Mouse (Mus musculus) intestine, postnatal 0 days (tissue): Measurements from ENCODE around the gene Nrm. TPM values are rescaled to one million over a fixed set of nuclear protein-coding genes. Genes with fewer than 3 reads are reported as not detected.
"Not testable (repeated sequence)": the region's sequence is repeated elsewhere in the genome, so short reads cannot be mapped to it uniquely, and the experiment has no call there.

Experiments
- ATAC-seq: fragments of 200-750 bp; cut with Nextera tagmentation; 2 replicates; pipeline ENCODE4 v1.8.0; 2017; ENCODE audit warnings: mild to moderate bottlenecking, moderate TSS enrichment, moderate library complexity
- H3K27ac ChIP-seq: fragments of 300-500 bp; sonication (generic); 2 replicates; pipeline ENCODE4 v1.5.1; 2014; ENCODE audit warnings: mild to moderate bottlenecking, low read depth, low read length, moderate library complexity
- H3K27me3 ChIP-seq: fragments of 300-500 bp; sonication (generic); replicated peaks from 2 replicates; pipeline ENCODE4 v1.6.1; 2014; ENCODE audit warnings: low read length, mixed read lengths; ENCODE audit not compliant: control insufficient read depth, insufficient read depth
- H3K36me3 ChIP-seq: fragments of 300-500 bp; sonication (generic); 2 replicates; pipeline ENCODE4 v1.6.1; 2014; ENCODE audit warnings: mild to moderate bottlenecking, moderate library complexity; ENCODE audit not compliant: control insufficient read depth, insufficient read depth
- H3K4me1 ChIP-seq: fragments of 300-500 bp; sonication (generic); replicated peaks from 2 replicates; pipeline ENCODE4 v1.6.1; 2014; ENCODE audit warnings: antibody characterized with exemption, low read length, mixed read lengths; ENCODE audit not compliant: control insufficient read depth, insufficient read depth
- H3K4me2 ChIP-seq: fragments of 300-500 bp; sonication (generic); replicated peaks from 2 replicates; pipeline ENCODE4 v1.6.1; 2014; ENCODE audit warnings: low read depth, mild to moderate bottlenecking, moderate library complexity
- H3K4me3 ChIP-seq: fragments of 300-500 bp; sonication (generic); 2 replicates; pipeline ENCODE4 v1.5.1; 2014; ENCODE audit warnings: low read depth, low read length
- H3K9ac ChIP-seq: fragments of 300-500 bp; sonication (generic); 2 replicates; pipeline ENCODE4 v1.6.1; 2014; ENCODE audit warnings: mild to moderate bottlenecking, low read depth, low read length
- H3K9me3 ChIP-seq: fragments of 300-500 bp; sonication (generic); 2 replicates; pipeline ENCODE4 v1.6.1; 2016; ENCODE audit warnings: mixed run types; ENCODE audit not compliant: control insufficient read depth
- CTCF ChIP-seq: sonication (generic); IDR thresholded peaks from 2 replicates; pipeline ENCODE4 v1.5.1; 2016; ENCODE audit warnings: low read depth, mild to moderate bottlenecking, control low read depth, antibody characterized with exemption, moderate library complexity
- WGBS: fragments of 180-500 bp; shearing (Covaris S2); extraction: QIAGEN DNeasy Blood & Tissue Kit; methylation state at CpG from one replicate; pipeline ENCODE4 v1.1.7; 2014; 5-methylcytosine and 5-hydroxymethylcytosine counted together
- polyA plus RNA-seq: library from polyadenylated mRNA; unstranded; fragments of >200 nt; fragmentation: Nextera tagmentation; extraction: Ambion mirVana; gene quantifications from 2 replicates; pipeline ENCODE4 v1.2.1, GENCODE M21; 2015

Gene Nrm
- polyA plus RNA-seq, 1 experiment from 2014 or later: 19.8 TPM

- ATAC-seq: no peak
Measured at GRCm38 (mm10) chr17:35836991-35837422, 24.1 kb upstream of the Nrm start.

DNA sequence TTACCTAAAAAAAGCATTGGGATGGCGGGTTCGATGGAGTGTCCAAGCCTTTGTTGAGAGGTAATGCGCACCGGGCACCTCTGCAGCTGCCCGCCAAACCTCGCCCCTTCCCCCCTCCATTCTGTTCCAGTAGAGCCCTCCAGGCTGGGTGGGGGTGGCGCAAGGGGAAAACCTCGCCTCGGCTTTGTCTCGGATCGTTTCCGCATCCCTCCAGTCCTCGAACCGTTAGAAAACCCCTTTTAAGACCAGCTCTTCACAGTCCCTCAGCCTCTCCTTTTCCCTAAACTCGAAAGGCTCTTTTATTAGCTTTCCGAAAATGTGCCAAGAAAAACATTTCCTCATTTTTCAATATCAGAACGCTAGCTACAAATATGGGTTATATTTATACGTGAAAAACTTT is 23.6 kb upstream of the Nrm start:
- H3K27me3 ChIP-seq: no peaks in the 10 kb centered on the region
- H3K4me2 ChIP-seq: peak overlapping the region; percentile 80
- H3K4me1 ChIP-seq: no peaks in the 10 kb centered on the region
- H3K36me3 ChIP-seq: peaks cover 30% of the 10 kb centered on the region
- ATAC-seq: no peak
- H3K27ac ChIP-seq: peak overlapping the region; percentile 76
- H3K4me3 ChIP-seq: peak overlapping the region; percentile 67
- WGBS: under 1% methylated on average over 18 of the region's 18 CpGs
- no peaks in the 10 kb centered on the region for H3K9me3 ChIP-seq
- no peak for TF ChIP-seq CTCF
- peak overlapping the region; percentile 68 for H3K9ac ChIP-seq

More at GRCm38 (mm10) chr17:35836991-35837422, 24.1 kb upstream of the Nrm start:
- H3K4me1 ChIP-seq: no peaks in the 10 kb centered on the region
- whole genome bisulfite sequencing: 0% methylated on average over 24 of the region's 25 CpGs
- no peaks in the 10 kb centered on the region for H3K27me3 ChIP-seq
- no peak for TF ChIP-seq CTCF
- no peaks in the 10 kb centered on the region for H3K9me3 ChIP-seq
- peak overlapping the region; percentile 80 for H3K4me2 ChIP-seq
- peak overlapping the region; percentile 68 for H3K9ac ChIP-seq
- H3K4me3 ChIP-seq: peak overlapping the region; percentile 67
- H3K36me3 ChIP-seq: peaks cover 35% of the 10 kb centered on the region
- peak overlapping the region; percentile 76 for H3K27ac ChIP-seq

- Histone ChIP-seq H3K27ac (peak within 1 kb of the TSS; percentile 76), H3K4me3 (peak within 1 kb of the TSS; percentile 67), H3K27me3 (no peaks in the 10 kb centered on the region), H3K4me1 (no peaks in the 10 kb centered on the region), H3K36me3 (peaks cover 24% of the 10 kb centered on the region), H3K4me2 (peak within 1 kb of the TSS; percentile 80), H3K9ac (peak within 1 kb of the TSS; percentile 68), H3K9me3 (no peaks in the 10 kb centered on the region)
- ATAC-seq: peak; percentile 63
- under 1% methylated on average over 29 of the region's 29 CpGs for WGBS
- TF ChIP-seq CTCF: no peak
Measured at GRCm38 (mm10) chr17:35838122-35838544, 23.0 kb upstream of the Nrm start, which contains the start of gene Tubb5. Tubb5 (minus strand) TSS chr17:35838306.

DNA sequence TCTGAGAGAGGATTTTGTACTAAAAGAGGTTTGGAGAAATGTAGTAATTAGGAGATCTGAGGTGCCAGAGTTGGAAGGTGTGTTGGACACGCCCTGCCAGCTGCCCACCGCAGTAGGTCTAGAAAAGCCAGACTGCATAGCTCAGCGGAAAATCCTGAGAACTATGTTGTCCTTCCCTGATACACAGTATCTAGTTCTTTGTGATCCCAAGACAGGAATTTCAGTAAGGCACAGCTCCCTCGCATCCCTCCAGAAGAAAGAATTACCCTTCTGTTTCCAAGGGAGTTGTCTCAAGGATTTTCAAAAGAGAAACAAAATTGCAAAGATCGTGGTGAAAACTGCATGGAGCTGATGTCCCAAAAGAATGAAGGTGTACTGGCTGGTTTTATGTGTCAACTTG is 22.5 kb upstream of the Nrm start:
- Histone ChIP-seq H3K4me3 (peak overlapping the region; percentile 67), H3K27ac (no peak overlapping the region), H3K9me3 (no peaks in the 10 kb centered on the region), H3K4me1 (no peaks in the 10 kb centered on the region), H3K9ac (no peak overlapping the region), H3K27me3 (no peaks in the 10 kb centered on the region), H3K36me3 (peaks cover 20% of the 10 kb centered on the region; the same call in 1 of the 2 replicates), H3K4me2 (peak overlapping the region; percentile 80)
- 1% methylated on average over 5 of the region's 5 CpGs for WGBS
- no peak for ATAC-seq
- TF ChIP-seq CTCF: no peak

DNA sequence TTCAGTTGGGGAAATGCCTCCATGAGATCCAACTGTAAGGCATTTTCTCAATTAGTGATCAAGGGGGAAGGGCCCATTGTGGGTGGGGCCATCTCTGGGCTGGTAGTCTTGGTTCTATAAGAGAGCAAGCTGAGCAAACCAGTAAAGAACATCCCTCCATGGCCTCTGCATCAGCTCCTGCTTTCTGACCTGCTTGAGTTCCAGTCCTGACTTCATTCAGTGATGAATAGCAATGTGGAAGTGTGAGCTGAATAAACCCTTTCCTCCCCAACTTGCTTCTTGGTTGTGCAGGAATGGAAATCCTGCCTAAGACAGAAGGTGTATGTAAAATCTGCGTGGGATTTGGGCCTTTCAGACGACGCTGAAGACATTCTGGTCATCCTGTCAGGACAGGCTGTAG is 22.1 kb upstream of the Nrm start:
- H3K9me3 ChIP-seq, H3K27ac ChIP-seq, H3K4me1 ChIP-seq, H3K9ac ChIP-seq, ATAC-seq, H3K27me3 ChIP-seq: not testable (repeated sequence)
- H3K4me3 ChIP-seq: peak overlapping the region; percentile 67; the same call in 1 of the 2 replicates
- H3K36me3 ChIP-seq: peaks cover 19% of the 10 kb centered on the region; the same call in 1 of the 2 replicates
- 51% methylated on average over 3 of the region's 3 CpGs for WGBS
- peak overlapping the region; percentile 80 for H3K4me2 ChIP-seq

- no peaks in the 10 kb centered on the region for H3K27me3 ChIP-seq
- peak overlapping the region; percentile 56 for H3K4me2 ChIP-seq
- TF ChIP-seq CTCF: no peak
- no peak for ATAC-seq
- no peaks in the 10 kb centered on the region for H3K4me1 ChIP-seq
- H3K4me3 ChIP-seq: peak overlapping the region; percentile 53
- peak overlapping the region; percentile 35; the same call in 1 of the 2 replicates for H3K9ac ChIP-seq
- H3K36me3 ChIP-seq: peaks cover 3% of the 10 kb centered on the region; the same call in 1 of the 2 replicates
- no peaks in the 10 kb centered on the region for H3K9me3 ChIP-seq
- H3K27ac ChIP-seq: peak overlapping the region; percentile 31; the same call in 1 of the 2 replicates
- 44% methylated on average over 14 of the region's 14 CpGs for WGBS
Measured at GRCm38 (mm10) chr17:35840561-35840960, 20.6 kb upstream of the Nrm start.
